Mouse (Mus musculus) ovary, postnatal 36 days (tissue): Measurements from ENCODE around the gene Pik3c2b.
A peak's percentile ranks its signal among the peaks of the same experiment; 100 is the strongest.

ENCODE experiments used
- DNase-seq: peaks from one replicate; pipeline ENCODE4 v3.0.0; 2022; ENCODE audit warnings: low spot score, mixed read lengths

Pik3c2b gene

GRCm38 (mm10) chr1:133073327-133073856, 27.9 kb downstream of the Pik3c2b start:
- DNase-seq, result no peak

GRCm38 (mm10) chr1:133074541-133074940, 29.1 kb downstream of the Pik3c2b start:
- no peak for DNase-seq

- DNase-seq, result no peak
Measured at GRCm38 (mm10) chr1:133075651-133076400, 30.4 kb downstream of the Pik3c2b start.

- DNase-seq, result no peak
Measured at GRCm38 (mm10) chr1:133076681-133077514, 31.4 kb downstream of the Pik3c2b start.

GRCm38 (mm10) chr1:133077606-133078337, 32.3 kb downstream of the Pik3c2b start:
- DNase-seq, result no peak

- DNase-seq, result no peak
Measured at GRCm38 (mm10) chr1:133078338-133078727, 32.9 kb downstream of the Pik3c2b start.

- DNase-seq, result no peak
Measured at GRCm38 (mm10) chr1:133079509-133079908, 34.0 kb downstream of the Pik3c2b start.

- no peak for DNase-seq
Measured at GRCm38 (mm10) chr1:133080079-133080561, 34.7 kb downstream of the Pik3c2b start.

- DNase-seq, result no peak
Measured at GRCm38 (mm10) chr1:133080717-133081116, 35.2 kb downstream of the Pik3c2b start.

GRCm38 (mm10) chr1:133083003-133083546, 37.6 kb downstream of the Pik3c2b start:
- DNase-seq, result no peak

GRCm38 (mm10) chr1:133083942-133084625, 38.6 kb downstream of the Pik3c2b start:
- no peak for DNase-seq

- no peak for DNase-seq
Measured at GRCm38 (mm10) chr1:133084708-133085416, 39.4 kb downstream of the Pik3c2b start.

GRCm38 (mm10) chr1:133085417-133085742, 39.9 kb downstream of the Pik3c2b start:
- DNase-seq, result no peak

- no peak for DNase-seq
Measured at GRCm38 (mm10) chr1:133086804-133087203, 41.3 kb downstream of the Pik3c2b start.

GRCm38 (mm10) chr1:133087206-133087905, 41.9 kb downstream of the Pik3c2b start:
- peak; percentile 41 for DNase-seq

GRCm38 (mm10) chr1:133088196-133088595, 42.7 kb downstream of the Pik3c2b start:
- no peak for DNase-seq

- DNase-seq, result no peak
Measured at GRCm38 (mm10) chr1:133089415-133089814, 43.9 kb downstream of the Pik3c2b start.

- DNase-seq, result peak; percentile 47
Measured at GRCm38 (mm10) chr1:133090641-133091040, 45.2 kb downstream of the Pik3c2b start.

GRCm38 (mm10) chr1:133091483-133091882, 46.0 kb downstream of the Pik3c2b start:
- DNase-seq, result no peak

- DNase-seq, result no peak
Measured at GRCm38 (mm10) chr1:133093719-133094118, 48.3 kb downstream of the Pik3c2b start.
